Mouse (Mus musculus) embryonic fibroblast, embryonic 13.5 days (primary cell): Measurements from ENCODE around the gene Mpc1. TPM values are rescaled to one million over a fixed set of nuclear protein-coding genes. Genes with fewer than 3 reads are reported as not detected.

Source experiments
- H3K27ac ChIP-seq: 2 replicates; pipeline ENCODE4 v1.5.1; 2012; ENCODE audit warnings: low read length, control low read depth, inconsistent platforms; ENCODE audit not compliant: insufficient read depth
- H3K4me1 ChIP-seq: 2 replicates; pipeline ENCODE4 v1.6.1; 2011; ENCODE audit warnings: low read length; ENCODE audit not compliant: control insufficient read depth, insufficient read depth
- H3K4me3 ChIP-seq: 2 replicates; pipeline ENCODE4 v1.5.1; 2011; ENCODE audit warnings: mild to moderate bottlenecking, control low read depth, low read length; ENCODE audit not compliant: insufficient read depth
- CTCF ChIP-seq: IDR thresholded peaks from 2 replicates; pipeline ENCODE4 v1.5.1; 2011; ENCODE audit warnings: mild to moderate bottlenecking, control low read depth, low read length, moderate library complexity, borderline replicate concordance; ENCODE audit not compliant: insufficient read depth
- POLR2A ChIP-seq: IDR thresholded peaks from 2 replicates; pipeline ENCODE4 v1.6.1; 2011; ENCODE audit warnings: low read depth, mild to moderate bottlenecking, control low read depth, low read length, moderate library complexity
- polyA plus RNA-seq: library from polyadenylated mRNA; stranded (reverse); fragments of >200 nt; gene quantifications from 2 replicates; pipeline ENCODE4 v1.2.4, GENCODE M21; 2011; ENCODE audit warnings: low read depth; ENCODE audit not compliant: missing spikeins, insufficient read length

Gene Mpc1
- polyA plus RNA-seq, 1 experiment: 79.3 TPM

DNA sequence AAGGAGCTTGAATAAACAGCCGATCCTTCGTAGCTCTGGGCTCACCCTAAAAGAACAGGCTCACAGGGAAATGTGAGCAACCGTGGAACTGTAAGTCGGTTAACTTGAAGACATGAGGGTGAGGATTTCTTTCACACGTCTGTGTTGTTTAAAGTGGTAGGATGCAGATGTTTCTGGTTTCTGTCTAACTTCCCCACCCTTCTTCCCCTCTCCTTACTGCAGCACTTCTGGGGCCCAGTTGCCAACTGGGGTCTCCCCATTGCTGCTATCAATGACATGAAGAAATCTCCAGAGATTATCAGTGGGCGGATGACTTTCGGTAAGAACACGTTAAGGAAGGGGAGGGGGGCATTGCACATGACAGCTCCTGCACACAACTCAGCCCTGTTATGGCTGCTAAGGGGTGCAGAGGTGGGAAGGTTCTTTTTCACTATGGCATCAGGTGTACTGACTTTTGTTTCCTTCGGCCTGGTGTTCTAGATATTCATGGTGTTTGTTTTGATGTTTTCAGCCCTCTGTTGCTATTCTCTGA is 13.7 kb downstream of the Mpc1 start:
- TF ChIP-seq POLR2A (no peak), CTCF (no peak)
- H3K4me1 ChIP-seq: no peaks in the 10 kb centered on the region
- no peak overlapping the region for H3K27ac ChIP-seq
- no peak overlapping the region for H3K4me3 ChIP-seq

- Histone ChIP-seq H3K4me1 (no peaks in the 10 kb centered on the region), H3K27ac (no peak overlapping the region), H3K4me3 (no peak overlapping the region)
- TF ChIP-seq CTCF (no peak), POLR2A (no peak)
Observed at GRCm38 (mm10) chr17:8297746-8298145, 15.0 kb downstream of the Mpc1 start.

GRCm38 (mm10) chr17:8298281-8298680 is 15.6 kb downstream of the Mpc1 start:
- no peak overlapping the region for H3K27ac ChIP-seq
- no peaks in the 10 kb centered on the region for H3K4me1 ChIP-seq
- H3K4me3 ChIP-seq: no peak overlapping the region
- TF ChIP-seq POLR2A (no peak), CTCF (no peak)

DNA sequence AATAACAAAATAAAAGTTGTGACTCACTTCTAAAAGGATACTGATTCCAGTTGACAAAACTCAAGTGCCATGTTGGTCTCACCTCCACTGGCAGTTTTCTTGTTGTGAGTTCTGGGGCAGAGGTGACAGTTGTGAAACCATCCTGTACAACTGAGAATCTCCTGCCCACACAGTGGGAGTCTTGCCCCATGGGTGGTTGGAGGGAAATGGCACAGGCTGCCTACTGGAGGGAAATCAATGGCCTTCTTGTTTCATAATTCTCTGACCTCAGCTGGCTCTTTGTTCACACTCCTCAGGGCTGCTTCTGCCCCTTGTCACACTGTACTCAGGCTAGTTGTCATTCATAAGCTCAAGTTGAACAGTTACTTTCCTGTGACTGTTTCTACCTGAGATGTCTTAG is 16.8 kb downstream of the Mpc1 start:
- Histone ChIP-seq H3K4me3 (no peak overlapping the region), H3K27ac (no peak overlapping the region), H3K4me1 (no peaks in the 10 kb centered on the region)
- no peak for TF ChIP-seq CTCF
- TF ChIP-seq POLR2A: no peak

GRCm38 (mm10) chr17:8301515-8301914 is 18.8 kb downstream of the Mpc1 start:
- no peak overlapping the region for H3K4me3 ChIP-seq
- no peak overlapping the region for H3K27ac ChIP-seq
- no peak for TF ChIP-seq POLR2A
- no peak for TF ChIP-seq CTCF
- H3K4me1 ChIP-seq: no peaks in the 10 kb centered on the region

DNA sequence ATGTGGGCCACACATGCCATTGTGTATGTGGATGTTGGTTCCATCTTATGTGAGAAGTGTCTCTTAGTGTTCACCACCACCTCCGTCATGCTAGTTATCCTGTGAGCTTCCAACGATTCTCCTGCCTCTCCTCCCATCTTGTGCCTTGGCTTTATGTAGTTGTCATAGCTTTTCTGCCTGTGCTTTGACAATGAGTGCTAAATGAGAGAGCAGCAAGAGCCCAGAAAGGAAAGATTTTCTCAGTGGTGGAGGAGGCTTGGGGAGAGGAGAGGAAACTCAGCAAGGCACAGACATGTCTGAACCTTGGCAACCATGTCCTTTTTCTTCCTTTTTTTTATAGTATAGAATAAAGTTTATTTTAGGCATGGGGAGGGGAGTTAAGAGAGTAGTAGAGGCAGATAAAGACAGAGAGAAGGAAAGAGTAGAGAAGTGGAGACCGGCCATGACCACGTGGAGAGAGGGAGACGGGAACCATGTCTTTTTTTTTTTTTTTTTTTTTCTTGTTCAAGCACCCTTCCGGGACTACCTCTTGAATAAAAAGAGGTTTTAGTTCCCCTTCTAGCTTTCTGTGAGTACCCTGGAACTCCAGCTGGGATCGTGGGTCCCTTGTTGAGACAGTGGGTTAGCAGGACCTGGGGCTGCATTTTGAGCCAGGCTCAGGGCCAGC is 20.2 kb downstream of the Mpc1 start:
- Histone ChIP-seq H3K4me3 (no peak overlapping the region), H3K4me1 (no peaks in the 10 kb centered on the region)
- TF ChIP-seq POLR2A (no peak), CTCF (no peak)

GRCm38 (mm10) chr17:8303671-8304070 is 21.0 kb downstream of the Mpc1 start:
- Histone ChIP-seq H3K4me3 (no peak overlapping the region), H3K27ac (no peak overlapping the region), H3K4me1 (no peaks in the 10 kb centered on the region)
- TF ChIP-seq CTCF (no peak), POLR2A (no peak)

More for the DNA sequence above, 20.2 kb downstream of the Mpc1 start:
- H3K27ac ChIP-seq: no peak overlapping the region

GRCm38 (mm10) chr17:8305801-8306200 is 23.1 kb downstream of the Mpc1 start:
- no peaks in the 10 kb centered on the region for H3K4me1 ChIP-seq
- H3K27ac ChIP-seq: no peak overlapping the region
- no peak overlapping the region for H3K4me3 ChIP-seq
- 0 out of 2 replicates have a peak, but pooled peaks have one; percentile 14 for TF ChIP-seq CTCF
- TF ChIP-seq POLR2A: no peak

- Histone ChIP-seq H3K4me1 (0 out of 2 replicates have a peak, but pooled peaks cover 9% of the 10 kb centered on the region), H3K4me3 (peak within 1 kb of the TSS; percentile 95), H3K27ac (peak within 1 kb of the TSS; percentile 35; the same call in 1 of the 2 replicates)
- TF ChIP-seq CTCF: no peak
- TF ChIP-seq POLR2A: peak; percentile 95
Observed at GRCm38 (mm10) chr17:8310838-8311614, 28.3 kb downstream of the Mpc1 start, which contains the start of gene Sft2d1. Gene Sft2d1 (plus strand): TSS chr17:8311102.

GRCm38 (mm10) chr17:8311751-8312150 is 29.0 kb downstream of the Mpc1 start:
- TF ChIP-seq CTCF (no peak), POLR2A (no peak)
- peak overlapping the region; percentile 95 for H3K4me3 ChIP-seq
- H3K27ac ChIP-seq: no peak overlapping the region
- 0 out of 2 replicates have a peak, but pooled peaks cover 9% of the 10 kb centered on the region for H3K4me1 ChIP-seq

DNA sequence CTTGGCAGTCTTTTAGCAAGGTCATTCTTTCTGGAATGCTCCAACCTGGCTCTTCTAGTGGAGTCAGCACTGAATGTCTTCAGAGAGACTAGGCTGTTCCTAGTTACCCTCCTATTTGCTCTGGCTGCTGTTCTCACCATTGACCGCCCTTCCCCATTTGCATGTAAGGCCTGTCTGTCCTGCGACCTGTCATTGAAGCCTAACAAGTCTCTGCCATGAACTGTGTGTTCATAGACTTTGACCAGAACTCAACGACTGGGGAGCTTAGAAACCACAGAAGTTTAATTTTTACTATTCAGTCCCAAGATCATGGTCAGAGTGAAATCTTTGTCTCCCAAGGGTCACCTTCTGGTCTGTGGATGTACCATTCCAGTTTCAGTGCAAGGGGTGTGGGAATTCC is 31.3 kb downstream of the Mpc1 start:
- TF ChIP-seq CTCF: no peak
- TF ChIP-seq POLR2A: no peak
- Histone ChIP-seq H3K4me3 (no peak overlapping the region), H3K27ac (no peak overlapping the region), H3K4me1 (0 out of 2 replicates have a peak, but pooled peaks cover 9% of the 10 kb centered on the region)
